Mouse (Mus musculus) frontal cortex, postnatal 36 days (tissue): ENCODE data around the gene Cep85l.
A peak's percentile ranks its signal among the peaks of the same experiment; 100 is the strongest.

Experiments used
- DNase-seq, 2 experiments: peaks; one replicate each; pipeline ENCODE4 v3.0.0; 2022; ENCODE audit warnings: low spot score in 2 of 2

Cep85l gene

DNA sequence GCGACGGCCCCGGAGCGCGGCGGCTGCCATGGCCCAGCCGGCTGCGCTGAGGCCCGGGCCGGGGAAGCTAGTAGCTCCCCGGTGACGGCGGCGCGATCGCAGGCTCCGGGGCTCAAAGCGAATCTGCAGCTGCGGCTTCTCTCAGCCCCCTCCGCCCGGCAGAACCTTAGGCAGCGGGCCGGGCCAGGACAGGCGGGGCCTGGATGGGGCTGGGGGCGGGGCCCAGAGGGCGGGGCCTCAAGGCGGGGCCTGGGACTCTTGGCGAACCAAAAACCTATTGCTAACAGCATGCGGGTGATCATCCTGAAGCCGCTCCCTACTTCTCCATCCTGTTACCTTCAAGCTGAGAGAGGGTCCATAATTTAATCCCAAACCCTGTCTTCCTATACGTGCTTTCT lies at the start of gene Cep85l:
Cep85l (minus strand) TSS at position 239 of the 398 bp plus-strand sequence.
- DNase-seq, result peak; percentile 82 to 84

DNA sequence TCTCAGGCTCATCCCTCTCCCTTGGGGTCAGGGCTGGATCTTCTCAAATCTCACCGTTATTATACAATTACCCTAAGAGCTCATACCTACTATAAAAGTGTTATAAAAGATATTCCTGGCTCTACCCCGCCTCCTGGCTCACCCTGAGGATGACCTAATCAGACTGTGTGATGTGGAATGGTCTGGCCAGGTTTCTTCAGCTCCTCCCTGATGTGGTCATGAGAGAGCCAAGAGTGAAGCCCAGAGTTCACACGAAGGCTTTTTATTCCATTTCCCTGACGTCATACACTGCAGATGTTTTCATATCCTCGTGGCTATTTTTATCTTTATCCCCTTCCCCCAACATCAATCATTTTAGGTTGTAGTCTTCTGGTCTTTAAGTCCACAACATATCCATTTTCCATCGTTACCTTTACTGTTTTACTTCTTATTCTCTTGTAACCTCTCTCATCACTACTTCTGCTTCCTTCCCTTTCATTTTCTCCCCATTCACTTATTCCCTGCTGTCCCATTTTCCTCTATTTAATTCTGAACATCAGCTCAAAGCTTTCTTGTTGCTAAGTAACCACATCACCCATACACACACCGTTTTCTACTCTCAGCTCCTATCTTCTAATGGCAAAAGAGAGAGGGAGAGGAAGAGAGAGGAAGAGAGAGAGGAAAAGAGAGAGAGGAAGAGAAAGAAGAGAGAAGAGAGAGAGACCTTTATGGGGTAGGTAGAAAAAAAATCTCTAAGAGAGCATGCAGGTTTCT lies 49.1 kb upstream of the Cep85l start:
- DNase-seq, result no peak

DNA sequence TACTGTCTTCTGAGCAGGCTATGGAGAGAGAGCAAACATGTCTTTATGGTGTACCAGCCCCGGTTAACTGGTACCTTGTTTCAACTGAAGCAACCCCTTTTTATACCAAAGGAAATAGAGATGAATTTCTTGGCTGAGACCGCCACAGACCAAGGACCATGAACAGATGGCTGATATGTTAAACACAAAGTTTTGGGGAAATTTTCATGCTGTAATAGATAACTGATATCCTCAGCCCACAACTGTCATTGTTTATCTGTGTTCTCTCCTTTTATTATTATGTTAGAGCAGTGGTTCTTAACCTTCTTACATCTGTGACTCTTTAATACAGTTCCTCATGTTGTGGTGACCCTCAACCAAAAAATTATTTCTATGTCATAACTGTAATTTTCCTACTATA lies 46.8 kb upstream of the Cep85l start:
- DNase-seq, result no peak

DNA sequence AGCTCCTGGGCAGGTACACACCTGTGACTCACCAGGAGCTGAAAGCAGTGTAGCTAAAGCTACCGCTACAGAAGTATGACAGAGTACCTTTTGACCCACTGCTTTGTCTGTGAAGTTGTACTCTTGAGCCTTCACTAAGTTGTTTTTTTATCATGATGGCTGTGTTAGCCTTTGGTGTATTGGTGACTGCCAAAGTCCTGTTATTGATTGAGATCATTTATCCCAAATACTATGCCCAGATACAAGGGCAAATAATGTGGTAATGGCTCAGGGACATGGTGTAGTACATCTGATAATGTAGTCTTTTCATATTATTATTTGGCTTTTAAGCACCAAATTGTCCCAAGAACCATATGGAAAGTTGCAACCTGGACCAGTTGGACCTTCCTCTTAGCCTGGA lies 43.3 kb upstream of the Cep85l start:
- DNase-seq, result no peak

DNA sequence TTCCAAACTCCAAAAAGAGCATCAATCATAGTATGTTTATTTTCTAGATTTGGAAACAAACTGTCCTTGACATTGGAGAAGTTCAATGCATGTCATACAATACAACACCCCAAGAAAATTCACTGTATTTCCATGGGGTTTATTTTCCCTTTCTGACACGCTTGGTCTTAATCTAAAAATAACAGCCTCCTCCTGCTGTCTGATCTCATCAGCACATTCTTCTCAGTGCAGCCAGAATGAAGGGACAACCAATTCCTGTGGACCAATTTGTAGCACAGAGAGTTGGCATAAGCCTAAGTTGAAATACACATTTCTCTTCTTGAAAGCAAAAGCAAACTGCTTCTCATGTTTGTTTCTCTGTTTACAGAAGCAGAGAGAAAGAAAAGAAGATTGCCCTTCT lies 42.5 kb upstream of the Cep85l start:
- no peak for DNase-seq

DNA sequence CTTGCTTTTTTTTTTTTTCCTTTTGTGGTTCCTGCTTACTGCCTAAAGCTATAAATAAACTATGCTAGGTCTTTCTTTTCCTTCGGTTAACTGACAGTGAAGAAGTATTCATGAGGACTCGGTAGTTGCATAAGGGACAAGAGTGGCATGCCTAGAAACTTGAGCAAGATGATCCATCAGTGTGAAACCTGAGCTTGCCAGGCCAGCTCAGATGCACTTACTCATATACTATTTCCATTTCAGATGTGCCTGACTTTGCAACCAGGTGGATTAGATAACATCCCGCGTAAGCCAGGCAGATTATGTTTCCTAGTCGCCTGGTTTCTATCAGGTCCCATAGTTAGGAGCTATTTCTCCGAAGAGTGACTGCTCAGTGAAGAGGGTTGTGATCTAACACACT lies 41.9 kb upstream of the Cep85l start:
- no peak for DNase-seq

DNA sequence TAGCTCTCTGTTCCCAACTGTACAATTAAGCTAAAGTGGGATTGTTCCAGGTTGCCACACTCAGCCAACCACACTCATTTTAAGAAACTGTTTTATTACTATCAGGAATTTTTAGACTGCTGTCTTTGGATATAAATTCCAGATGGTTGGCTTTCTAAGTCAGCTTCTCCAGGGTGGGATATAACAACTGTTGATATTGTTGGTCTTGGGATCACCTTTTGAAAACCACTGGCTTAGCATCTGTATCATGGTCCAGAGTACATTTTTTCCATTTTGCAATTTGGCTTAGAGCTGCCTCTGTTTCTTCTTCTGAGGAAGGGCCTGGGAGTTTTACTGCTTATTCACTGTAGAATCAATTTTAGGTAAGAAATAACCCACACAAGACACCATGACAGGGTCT lies 40.3 kb upstream of the Cep85l start:
- no peak for DNase-seq

DNA sequence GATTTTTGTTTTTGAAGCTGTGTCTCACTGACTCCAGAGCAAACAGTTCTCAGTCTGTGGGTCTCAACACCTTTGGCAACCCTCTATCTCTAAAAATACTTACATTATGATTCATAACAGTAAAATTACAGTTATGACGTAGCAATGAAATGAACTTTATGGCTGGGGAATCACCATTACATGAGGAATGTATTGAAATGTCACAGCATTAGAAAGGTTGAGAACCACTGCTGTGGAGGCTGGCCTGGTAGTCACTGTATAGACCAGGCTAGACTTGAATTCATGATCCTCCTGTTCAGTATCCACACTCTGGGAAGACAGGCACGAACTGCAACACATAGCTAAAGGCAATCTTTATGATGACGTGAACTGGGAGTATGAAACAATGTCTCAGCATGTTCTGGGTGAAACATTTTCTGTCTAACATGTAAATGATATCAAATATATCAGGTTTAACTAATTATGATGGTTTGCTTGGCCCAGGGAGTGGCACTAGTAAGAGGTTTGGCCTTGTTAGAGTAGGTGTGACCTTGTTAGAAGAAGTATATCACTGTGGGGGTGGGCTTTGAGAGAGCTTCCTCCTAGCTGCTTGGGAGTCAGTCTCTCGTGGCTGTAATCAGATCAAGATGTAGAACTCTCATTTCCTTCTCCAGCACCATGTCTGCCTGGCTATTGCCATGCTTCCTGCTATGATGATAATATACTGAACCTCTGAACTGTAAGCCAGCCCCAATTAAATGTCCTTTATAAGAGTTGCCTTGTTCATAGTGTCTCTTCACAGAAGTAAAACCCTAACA lies 39.6 kb upstream of the Cep85l start:
- DNase-seq, result no peak

DNA sequence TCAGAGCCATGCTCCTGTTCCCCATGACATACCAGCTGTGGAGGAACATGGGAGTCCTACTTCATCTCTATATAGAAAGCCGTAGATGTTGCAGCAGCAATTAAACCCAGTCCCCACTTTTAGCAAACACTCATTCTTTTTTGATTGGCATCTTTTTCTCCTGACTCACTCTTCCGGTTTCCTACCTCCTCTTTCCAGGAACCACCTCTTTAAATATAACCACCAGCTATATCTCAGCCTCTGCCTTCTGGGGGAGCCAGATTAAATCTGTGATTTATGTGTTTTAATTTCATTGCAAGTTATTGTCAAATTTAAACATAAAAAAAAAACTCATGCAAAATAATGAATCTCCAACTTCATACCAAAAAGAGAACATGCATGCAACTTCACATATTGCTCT lies 37.3 kb upstream of the Cep85l start:
- DNase-seq, result no peak

DNA sequence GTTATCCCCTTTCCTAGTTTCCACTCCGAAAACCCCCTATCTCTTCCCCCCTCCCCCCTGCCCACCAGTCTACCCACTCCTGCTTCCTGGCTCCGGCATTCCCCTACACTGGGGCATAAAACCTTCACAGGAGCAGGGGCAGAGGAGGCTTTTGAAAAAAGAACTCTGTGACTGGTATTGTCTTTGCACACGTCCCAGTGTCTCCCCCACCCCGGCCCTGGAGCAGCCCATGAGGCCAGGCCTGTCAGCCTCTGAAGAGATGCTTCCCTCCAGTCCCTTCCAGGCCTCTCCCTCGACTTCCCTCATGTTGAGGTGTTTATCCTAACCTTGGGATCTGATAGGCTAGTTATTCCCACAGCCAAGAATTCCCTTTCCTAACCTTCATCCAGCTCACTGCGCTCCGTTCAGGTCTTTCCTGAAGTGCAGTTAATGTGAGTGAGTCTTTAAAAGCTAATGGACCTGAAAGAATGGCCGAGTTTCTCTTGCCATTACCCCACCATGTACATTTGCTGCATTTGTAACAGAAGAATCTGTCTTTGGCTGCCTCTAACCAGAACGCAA lies 36.5 kb upstream of the Cep85l start:
- DNase-seq, result no peak

DNA sequence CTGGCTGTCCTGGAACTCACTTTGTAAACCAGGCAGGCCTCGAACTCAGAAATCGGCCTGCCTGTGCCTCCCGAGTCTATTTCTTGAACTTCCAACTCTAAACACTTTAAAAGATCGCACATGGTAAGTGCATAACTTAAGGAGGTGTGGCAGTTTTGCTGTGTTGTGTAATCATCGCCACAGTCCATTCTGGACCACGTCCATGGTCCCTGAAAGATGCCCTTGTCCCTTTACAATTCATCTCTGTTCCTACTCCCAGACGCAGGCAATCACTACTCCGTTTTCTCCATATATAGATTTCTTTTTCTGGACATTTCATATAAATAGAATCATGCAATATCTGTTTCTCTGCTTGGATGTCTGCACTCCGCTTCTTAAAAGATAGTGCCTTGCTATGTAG lies 35.5 kb upstream of the Cep85l start:
- no peak for DNase-seq

DNA sequence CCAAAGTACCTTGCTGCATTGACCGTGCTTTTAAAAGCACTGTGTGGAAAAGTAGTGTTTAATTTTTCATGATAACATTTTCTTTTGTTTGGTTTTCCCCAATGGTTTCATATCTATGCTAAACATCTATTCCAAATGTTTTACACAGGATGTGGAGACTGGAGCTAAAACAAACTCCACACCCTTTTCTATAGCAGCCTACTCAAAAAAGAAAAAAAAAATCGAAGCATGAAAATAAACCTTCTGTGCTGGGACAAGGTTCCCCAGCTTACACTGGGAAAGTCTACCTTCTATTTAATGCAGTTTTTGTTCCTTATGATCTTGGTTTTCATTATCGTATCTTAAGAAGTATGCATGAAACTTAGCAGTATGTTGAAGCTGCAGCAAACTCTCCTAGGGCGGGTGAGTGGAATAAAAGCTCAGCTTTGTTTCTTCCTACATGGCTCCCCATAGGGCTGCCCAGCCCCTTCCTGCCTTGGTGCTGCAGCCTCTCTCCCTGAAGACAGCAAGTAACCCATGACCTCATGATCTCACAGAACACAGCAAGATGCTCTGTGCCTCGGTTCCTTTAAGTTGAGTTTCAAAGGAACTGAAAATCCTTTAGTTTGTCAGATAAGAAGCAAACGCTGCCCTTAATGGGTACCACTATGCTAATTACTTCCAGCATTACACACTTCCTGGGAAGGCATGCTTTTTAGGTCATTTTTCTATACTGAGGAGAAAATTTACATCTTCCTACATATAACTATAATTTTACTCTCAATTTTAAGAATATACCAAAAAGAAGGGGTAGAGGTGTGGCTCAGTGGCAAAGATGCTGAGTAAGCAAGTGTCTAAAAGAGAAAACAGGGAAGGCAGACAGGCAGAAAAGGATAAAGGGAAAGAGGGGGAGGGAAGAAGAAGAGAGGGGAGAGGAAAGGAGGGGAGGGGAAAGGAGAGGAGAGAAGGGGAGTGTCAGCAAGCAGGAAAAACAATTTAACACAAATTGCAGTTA lies 34.6 kb upstream of the Cep85l start:
- DNase-seq, result no peak

DNA sequence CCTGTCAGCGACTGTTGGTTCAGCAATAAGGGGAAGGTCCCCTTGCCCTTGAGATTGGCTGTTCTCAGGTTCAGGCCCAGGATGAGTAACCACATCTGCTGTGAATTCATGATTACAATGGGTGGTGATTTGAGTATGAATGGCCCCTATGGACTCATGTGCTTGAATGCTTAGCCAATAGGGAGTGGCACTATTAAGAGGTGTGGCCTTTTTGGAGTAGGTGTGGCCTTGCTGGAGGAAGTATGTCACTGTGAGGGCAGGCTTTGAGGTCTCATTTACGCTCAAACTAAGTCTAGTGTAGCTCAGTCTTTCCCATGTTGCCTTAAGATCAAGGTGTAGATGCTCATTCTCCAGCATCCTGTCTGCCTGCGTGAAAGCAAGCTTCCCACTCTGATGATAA lies 33.2 kb upstream of the Cep85l start:
- no peak for DNase-seq

DNA sequence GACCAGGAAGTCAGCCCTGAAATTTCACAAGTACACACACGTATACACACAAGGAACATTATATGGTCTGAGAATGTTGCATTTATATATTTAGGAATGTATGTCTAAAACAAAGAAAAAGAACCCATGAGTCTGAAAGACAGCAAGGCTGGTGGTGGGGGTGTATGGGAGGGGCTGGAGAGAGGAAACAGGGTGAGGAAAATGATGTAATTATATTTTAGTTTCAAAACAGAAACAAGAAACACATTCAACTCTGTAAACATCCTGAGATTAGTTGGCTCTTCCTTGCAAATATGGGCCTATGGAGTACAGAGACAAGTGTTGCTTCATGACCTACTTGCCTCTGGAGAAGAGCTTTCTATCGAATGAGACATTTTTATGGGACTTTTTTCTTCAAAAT lies 32.4 kb upstream of the Cep85l start:
- DNase-seq, result no peak

DNA sequence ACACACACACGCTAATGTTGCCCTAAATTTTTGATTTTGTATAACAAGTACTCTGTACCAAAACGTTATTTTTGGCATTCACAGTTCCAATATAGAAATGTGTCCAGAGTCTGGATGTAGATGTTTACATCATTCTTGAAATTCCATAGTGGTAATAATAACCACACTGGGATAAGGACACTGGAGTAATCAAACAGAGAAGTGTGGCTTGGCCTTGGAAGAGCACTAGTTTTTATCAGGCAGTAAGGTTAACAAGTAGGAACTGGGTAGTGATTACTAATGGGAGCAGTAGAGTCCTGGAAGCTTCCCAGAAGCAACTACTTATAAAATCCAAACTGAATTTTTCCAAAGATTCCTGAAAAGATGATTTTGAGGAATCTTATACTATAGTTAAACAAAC lies 31.1 kb upstream of the Cep85l start:
- no peak for DNase-seq

DNA sequence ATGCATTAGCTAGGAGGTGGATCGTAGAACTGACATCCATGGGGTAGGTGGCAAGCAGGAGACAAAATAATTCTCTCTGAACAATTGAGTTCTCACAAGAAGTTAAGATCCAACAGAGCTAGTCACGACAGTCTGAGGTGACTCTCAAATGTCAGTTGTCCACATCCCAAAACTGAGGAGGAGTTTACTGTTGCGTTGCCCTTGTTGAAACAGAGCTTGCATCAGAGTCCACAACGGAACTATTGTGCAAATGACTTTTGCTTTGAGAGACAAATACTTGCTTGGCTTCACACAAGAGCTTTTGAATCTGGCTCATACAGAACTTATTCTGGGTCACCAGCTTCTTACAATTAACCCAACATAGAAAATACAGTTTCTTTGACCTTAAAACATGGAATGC lies 27.7 kb upstream of the Cep85l start:
- DNase-seq, result no peak

DNA sequence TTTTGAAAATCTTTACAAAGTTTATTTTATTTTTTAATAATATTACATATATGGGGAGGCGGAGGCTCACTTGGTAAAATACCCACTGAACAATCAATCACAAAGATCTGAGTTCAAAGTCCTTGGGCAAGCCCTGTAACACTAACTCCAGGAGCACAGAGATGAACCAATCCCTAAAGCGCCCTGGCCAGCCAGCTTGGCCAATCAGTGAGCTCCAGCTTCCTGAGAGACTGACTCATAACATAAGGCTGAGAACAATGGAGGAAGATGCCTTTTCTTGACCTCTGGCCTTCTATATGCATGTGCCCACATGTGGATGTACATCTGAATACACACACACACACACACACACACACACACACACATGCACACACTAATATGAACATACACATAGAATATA lies 27.1 kb upstream of the Cep85l start:
- DNase-seq, result no peak

DNA sequence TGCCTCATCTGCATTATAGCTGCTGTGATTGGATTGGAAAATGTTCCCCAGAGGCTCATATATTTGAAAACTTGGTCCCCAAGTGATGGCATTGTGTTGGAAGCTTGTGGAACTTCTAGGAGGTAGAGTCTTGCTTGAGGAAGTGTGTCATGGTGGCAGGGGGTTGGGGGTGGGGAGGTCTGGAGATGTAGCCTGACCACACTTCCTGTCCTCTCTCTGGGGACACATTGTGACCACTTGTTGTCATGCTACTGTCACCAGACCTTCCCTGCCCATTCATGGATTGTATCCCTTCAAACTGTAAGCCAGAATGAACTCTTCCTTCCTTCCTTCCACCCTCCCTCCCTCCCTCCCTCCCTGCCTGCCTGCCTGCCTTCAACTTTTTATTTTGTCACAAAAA lies 22.5 kb upstream of the Cep85l start:
- DNase-seq, result no peak

DNA sequence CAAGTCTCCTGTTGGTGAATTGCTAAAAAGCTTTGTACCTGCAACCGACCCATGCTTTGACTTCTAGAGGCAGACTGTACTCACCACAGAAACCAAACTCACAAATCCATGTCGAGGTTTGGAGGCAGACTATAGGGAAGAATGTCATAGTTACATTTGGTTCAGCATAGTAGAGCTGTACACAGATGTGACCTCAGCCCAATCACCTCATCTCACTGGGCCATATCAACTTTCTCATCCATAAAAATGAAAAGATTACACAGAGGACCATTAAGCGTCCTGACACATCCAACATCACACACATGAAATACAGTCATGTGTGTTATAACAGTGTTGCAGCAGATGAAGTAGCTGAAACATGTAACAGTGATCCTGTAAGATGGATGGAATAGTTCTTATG lies 19.3 kb upstream of the Cep85l start:
- no peak for DNase-seq

DNA sequence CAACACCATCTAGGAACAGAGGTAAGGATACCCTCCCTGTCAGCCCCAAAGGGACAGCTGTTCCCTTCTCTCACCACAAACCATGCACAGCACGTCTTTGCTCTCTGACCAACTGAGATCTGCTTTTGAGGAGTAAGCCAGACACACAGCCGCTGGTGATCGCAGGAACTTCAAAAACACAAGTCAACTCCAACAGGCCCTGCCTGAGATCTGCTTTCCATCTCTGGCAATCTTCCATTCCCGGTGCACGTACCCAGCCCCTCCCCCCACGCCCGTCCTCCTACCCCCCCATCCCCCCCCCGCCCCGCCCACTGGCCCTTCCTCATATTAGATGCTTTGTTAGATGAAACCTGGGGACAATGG lies 18.8 kb upstream of the Cep85l start:
- DNase-seq, result no peak

DNA sequence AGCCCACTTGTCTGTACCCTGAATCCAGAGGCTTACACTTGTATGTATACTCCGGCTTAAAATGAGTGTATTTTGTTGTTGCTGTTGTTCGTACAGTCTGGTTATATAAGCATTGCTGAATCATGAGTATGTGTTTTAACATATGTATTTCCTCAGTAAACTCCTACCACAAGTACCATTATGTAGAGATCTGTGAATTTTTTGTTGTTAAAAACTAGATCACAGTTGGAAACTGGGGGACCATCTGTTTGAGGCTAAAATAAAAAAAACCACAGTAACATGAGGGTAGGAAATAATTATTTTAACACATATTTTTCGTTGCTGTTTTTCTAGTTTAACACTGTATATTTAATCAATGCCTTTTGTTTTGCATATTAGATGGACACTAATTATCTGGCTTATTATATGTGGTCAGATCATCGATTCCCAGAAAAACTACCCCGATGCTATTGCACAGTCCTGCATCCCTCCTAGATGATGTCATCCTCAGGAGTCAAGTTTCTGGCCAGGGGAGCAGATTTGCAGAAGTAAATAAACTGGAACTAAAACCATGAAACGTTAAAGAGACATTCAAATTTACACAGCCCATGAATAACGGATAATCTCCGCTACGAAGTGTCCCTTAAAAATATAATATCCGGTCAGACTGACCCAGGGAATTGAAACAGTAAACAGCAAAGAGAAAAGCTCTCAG lies 18.2 kb upstream of the Cep85l start:
- DNase-seq, result no peak
